Mouse (Mus musculus) brain, adult 2 months (tissue): Measurements from ENCODE around the gene Aim2.

Source experiments
- DNase-seq: peaks from one replicate; pipeline ENCODE4 v3.0.0; 2011; ENCODE audit warnings: low read depth, low spot score

Aim2 gene

GRCm38 (mm10) chr1:173345112-173345511 lies 5.6 kb upstream of the Aim2 start:
- no peak for DNase-seq

DNA sequence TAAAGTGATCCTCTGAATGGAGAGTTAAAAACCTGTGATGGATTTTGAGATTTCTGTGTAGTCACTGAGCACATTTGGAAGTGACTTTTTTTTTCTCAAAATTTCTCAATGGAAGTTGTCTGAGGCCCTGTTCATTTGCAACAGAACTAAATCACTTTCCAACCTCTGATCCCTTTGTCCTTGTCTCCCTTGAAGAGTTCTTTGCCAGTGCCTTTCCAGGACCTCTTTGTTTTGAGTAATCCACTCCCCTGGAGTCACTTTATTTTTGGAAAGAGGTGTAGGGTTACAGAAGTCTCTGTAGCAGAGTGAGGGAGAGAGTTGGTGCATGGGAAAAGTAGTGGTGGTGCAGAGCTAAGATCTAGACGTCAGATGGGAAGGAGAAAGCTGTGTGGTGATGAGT lies 2.2 kb upstream of the Aim2 start:
- no peak for DNase-seq

- no peak for DNase-seq
Observed at GRCm38 (mm10) chr1:173349192-173349591, 1.5 kb upstream of the Aim2 start.

DNA sequence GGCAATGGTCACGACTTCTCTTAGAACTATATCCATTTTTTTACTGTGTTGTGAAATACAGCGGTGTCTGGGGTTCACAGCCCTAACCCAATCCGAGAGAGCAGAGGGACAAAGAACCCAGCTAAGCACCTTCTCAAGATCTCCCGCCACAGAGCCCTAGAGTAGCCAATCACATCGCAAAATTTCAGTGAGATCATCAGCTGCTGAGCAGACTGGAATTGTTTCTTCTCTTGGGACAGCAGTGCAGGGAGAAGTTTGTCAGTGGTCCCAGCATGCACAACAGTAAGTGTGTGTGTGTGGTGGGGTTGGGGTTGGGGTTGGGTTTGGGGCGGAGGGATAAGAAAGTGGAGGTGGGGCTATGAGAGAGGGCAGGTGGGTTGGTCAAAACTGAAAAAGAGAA lies 733 bp upstream of the Aim2 start:
- DNase-seq = peak; percentile 62

DNA sequence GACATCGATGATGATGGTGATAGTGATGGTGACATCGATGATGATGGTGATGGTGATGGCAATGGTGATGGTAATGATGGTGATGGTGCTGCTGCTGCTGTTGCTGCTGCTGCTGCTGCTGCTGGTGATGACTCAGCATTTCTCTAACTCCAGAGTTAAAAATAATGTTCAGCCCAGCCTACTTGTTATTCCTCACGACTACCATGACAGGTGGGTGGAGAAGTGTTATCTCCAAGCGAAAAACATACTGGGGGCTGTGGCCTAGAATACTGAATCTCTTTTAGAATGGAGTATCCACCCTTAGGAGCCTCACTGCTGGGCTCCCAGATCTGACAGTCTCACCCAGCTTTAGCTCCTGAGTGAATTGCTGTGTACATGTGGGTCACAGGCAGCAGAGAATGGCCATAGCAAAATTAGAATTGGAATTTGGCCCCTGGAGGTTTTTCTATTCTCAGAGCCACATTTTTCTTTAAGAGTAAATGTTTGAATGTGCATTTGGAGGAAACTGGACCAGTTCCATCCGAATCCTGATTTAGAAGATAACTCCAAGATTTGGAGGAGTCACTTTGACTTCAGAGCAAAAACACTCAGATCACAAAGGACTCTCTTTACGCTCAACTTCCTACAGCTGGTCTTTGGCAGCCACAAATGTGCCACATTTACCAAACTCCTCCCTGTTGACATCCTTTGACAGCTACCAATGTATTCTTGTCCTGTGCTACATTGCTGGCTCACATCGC lies 4.6 kb downstream of the Aim2 start:
- peak; percentile 84 for DNase-seq

DNA sequence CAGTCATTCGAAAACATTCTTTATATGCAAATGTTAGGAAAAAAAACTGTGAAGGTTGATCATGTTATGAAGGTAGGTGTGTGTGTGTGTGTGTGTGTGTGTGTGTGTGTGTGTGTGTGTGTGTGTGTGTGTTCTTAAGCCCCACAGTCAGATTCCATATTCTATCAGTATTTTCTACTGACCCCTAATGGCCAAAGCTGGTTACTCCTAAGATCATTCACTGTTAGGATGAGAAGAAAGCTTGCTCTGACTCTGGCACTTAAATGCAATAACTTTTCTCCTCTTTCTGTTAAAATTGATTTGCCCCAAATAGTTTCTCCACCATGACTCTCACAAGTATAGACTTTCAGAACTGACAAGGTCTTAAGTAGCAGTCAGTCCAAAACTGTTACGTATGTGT lies 6.0 kb downstream of the Aim2 start:
- peak; percentile 65 for DNase-seq

GRCm38 (mm10) chr1:173357799-173358198 lies 7.1 kb downstream of the Aim2 start:
- peak; percentile 89 for DNase-seq

- DNase-seq = peak; percentile 97
Observed at GRCm38 (mm10) chr1:173359590-173360290, 9.1 kb downstream of the Aim2 start.

DNA sequence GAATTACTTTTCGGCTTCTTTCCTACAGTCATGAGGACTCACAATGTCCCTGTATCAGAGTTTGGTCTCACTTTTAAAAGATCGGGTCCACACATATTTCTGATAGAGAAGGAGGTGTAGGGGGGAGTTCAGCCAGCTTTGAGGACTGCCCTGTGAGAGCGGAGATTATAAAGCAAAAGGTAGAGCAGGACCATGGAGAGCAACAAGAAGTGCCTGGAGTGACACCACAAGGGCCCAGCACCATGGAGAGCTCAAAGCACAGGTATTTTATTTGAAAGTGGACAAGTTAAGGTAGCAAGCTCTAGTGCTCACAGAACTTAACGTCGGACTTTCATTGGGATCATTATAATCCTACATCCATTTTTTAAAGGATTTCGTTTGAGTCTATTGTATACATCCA lies 11.0 kb downstream of the Aim2 start:
- no peak for DNase-seq

- DNase-seq = peak; percentile 77
Observed at GRCm38 (mm10) chr1:173363436-173363835, 12.8 kb downstream of the Aim2 start.

GRCm38 (mm10) chr1:173364125-173364800 lies 13.6 kb downstream of the Aim2 start:
- peak; percentile 97 for DNase-seq

DNA sequence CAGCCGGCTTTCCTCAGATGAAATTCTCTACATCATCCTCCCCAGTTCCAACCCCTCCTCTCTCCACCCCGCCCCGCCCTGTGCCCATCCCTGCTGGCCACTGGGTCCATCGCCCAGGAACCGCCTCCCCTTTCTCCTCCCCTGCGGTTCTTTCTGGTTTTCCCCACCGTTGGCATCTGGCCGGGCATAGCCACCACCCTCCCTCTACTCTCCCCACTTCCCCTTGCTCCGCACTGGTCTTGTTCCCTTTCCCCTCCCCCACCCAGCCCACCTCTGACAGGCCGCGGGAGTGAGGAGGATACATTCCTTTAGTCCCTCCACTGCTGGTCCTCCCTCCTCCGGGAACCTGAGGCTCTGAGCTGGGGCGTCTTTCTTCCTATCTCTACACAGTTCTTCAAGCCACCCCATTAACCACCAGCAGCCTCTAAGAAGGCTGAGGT lies 15.3 kb downstream of the Aim2 start:
- peak; percentile 91 for DNase-seq

- DNase-seq = peak; percentile 84
Observed at GRCm38 (mm10) chr1:173366701-173367355, 16.1 kb downstream of the Aim2 start.

GRCm38 (mm10) chr1:173367356-173368046 lies 16.8 kb downstream of the Aim2 start, which contains the start of gene Cadm3:
Cadm3 (minus strand) TSS chr1:173367695.
- DNase-seq = peak; percentile 95

DNA sequence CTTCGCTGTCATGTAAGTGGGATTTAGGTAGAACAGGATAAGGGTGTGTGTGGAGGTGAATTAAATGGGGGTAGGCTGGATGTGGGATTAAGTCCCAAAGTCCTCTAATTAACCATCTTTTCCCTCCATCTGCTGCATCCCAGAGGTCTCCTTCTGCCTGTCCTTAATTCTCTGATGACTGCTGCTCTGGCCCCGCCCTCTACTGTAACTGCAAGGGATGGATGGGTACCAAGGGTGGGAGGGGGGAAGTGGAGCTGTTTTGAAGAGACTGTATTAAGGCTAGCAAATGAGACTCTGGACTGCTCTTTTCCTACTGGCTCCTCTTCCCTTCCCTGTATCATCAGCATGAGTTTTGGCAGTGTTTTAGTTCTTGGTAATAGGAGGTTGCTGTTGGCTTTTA lies 18.9 kb downstream of the Aim2 start:
- DNase-seq = peak; percentile 72

DNA sequence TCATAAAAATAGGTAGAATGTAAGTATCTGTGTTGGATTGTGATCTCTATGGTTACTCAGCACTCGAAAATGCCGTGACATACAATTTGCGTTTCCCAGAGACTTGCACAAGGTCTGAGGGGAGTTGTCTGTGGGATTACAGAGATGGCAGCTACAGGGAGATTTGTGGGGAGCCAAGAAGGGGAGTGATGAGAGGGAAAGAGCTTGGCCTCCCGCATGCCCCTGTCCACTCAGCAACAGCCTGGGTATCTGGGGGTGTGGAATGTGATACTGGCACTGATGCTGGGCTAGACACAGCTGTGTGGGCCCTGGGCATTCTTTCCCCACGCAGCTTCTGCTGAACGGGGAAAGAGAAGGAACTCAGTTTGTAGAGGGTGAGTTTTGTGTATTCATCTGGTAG lies 19.8 kb downstream of the Aim2 start:
- DNase-seq = no peak

- DNase-seq = peak; percentile 95
Observed at GRCm38 (mm10) chr1:173371586-173371985, 20.9 kb downstream of the Aim2 start.

DNA sequence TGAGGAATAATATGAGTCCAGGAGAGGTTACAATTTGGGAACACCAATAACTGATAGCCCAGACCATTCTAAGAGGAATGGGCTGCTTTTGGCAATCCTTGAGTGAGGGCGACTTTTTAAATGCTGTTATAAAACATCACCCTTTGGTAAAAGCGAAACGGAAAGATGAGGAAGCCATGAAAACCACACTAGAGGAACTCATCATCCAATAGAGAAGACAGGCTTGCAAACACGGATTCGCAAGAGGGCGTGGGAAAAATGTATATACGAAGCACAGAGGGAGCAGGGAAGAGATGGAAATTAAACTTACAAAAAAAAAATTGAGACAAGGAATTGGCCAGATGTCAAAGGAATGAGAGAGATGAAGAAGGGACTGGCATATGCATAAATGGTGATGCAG lies 23.3 kb downstream of the Aim2 start:
- no peak for DNase-seq

DNA sequence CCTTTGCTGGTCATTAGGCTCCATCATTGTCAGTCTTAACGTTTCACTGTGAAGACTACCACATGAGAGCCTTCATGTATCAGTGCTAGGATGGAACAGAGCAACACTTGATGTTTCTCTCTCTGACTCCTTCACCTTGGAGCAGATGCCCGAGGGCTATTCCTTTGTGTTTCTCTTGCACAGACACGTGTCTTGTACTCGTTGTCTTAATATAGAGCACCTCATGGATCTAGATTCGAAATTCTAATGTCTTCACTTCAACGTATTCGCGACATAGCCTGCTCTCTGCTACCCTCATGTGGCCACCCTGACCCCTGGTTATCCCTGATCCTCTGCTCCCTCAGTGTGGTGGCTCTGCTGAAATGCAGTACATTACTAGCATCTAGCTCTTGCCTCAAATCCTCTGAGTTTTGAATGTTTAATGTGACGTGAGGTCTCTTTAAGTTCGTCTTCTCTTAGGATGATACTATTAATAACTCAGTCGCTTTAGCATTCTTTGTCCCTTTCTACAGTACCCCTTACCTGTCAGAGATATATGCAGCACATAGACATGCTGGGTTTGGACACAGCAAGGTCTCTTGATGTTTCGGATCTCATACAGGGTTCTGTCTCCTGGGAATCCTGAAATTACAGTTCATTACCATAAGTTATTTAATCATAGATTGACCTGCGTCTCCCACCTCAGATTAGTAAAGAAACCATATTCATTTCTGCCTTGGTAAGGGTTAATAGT lies 26.9 kb downstream of the Aim2 start:
- DNase-seq = peak; percentile 91

DNA sequence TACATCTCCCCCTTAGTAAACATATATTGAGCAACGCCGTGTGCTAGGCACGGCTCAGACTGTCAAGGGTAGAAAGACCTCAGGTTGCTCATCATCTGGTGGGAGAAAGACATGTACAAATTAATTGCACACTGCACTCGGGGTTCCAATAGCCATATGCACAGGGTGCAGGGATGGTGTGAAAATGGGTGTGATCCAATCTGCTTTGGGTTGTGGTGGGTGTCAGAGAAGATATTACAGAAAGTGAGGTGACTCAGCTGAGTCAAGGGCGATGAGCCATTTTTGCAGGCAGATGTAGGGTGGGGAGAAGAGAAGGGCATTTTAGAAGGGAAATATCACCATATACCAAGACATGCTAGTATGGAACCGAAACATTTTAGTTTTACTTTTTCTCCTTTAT lies 30.8 kb downstream of the Aim2 start:
- DNase-seq = peak; percentile 65

DNA sequence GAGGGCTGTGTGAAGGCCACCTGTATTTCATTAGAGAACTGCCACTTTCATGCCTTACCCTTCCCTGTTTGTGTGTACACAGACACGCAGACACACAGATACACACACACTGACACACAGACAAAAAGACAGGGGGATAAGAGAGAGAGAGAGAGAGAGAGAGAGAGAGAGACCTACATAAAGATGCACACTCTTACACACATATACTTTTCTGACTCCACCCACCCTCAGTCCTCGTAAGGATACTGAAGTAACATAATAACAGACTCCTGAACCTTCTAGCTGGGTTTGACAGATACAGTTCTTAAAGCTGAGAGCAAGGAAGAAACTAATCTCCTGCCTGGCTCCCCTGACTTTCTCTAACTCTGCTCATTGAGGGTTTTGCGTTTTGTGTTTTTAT lies 38.8 kb downstream of the Aim2 start:
- DNase-seq = no peak
